Mouse (Mus musculus) kidney, adult 11 months (tissue): ENCODE results near the gene Eef1a2.
"Not testable (repeated sequence)": the region's sequence is repeated elsewhere in the genome, so short reads cannot be mapped to it uniquely, and the experiment has no call there.

Experiments used
- DNase-seq: peaks from one replicate; pipeline ENCODE4 v3.0.0; 2022

The Eef1a2 gene

DNA sequence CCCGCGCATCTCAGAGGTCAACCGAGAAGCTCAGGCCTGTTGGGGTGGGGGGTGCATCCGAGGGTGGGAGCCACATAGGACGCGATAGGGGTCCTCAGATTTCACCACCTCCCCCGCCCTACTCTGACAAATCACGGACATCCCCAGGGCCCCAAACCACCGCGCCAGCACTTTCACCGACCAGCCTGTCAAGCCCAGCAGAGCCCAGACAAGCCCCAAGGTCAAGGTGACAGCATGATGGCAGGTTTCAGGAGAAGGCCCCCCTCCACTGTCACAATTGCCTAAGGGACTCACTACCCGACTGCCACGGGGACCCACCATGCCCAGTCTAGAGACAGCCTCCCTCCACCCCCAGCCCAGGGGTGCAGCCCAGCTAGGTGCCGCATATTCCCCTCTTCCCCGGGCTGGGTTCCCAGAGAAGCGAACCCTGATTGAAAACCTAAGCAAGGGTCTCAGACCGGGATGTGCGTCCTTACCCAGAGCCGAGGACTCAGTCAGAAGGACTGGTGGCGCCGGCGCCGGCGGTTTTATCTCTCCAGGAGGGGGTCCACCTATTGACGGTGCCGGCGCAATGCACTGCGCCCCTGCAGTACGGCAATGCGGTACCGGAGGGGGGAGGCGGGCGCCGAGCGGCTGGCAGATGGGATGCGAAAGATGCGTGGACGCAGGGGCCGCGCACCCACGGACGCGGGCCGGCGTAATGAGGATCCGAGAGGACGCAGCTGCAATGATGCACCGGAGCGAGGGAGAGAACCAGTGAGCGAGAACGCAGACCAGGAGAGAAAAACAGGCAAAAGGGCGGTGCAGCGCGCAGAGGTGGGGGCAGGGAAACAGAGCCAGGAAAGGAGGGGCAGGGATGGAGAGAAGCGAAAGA, at the start of gene Eef1a2:
TSS of gene Eef1a2 (minus strand) at position 767 of the 874 bp plus-strand sequence.
- DNase-seq: no peak

DNA sequence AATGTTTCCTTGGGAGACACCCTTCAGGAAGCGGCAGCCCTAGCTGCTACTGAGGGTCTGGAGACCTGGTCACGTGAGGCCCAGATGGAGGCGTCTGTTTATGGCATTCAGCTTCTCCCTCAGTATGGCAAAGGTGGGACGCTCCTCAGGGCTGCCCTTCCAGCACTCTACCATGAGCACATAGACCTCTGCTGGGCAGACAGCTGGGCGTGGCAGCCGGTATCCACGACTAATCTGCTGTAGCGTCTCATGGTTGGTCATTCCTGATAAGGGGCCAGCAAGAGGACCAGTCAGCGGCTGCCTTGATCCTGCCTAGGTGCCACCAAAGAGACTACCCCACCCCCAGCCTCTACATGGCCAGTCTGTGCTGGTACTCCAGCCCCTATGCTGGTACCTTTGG, 49.3 kb upstream of the Eef1a2 start:
- no peak for DNase-seq

DNA sequence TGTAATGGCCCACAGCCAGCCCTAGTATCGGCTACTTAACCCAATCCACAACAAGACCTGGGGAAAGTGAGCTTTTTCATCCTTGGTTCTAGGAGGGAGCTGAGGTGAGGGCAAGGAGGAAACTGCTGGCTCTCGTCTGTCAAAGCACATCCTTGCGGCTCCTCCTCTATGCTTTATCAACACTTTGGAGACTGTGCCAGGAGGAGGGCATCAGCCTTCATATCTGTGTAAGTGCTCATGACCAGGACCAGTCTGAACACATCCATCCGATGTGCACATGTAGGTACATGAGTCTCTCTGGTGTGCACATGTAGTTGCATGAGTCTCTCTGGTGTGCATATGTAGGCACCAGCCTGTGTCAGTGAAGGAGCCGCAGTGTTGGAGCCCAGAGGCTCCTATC, 48.9 kb upstream of the Eef1a2 start:
- DNase-seq: no peak

DNA sequence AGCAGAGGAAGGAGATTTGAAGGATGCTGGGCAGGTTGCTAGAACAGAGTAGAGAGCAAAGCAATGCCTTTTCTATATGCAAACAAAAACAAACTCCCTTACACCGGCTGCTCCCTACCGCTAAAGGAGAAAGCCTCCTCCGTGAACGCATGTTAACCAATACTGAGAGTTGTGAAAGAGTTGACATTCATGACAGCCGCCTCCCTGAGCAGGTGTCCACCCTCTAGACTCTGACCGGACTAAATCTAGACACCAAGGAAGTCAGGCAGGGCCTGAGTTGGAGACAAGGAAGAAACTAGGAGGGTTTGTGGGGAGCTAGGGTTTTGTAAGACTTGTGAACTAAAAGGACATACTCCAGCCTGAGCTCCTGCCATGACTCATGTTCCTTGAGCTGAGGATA, 46.1 kb upstream of the Eef1a2 start:
- DNase-seq: no peak

DNA sequence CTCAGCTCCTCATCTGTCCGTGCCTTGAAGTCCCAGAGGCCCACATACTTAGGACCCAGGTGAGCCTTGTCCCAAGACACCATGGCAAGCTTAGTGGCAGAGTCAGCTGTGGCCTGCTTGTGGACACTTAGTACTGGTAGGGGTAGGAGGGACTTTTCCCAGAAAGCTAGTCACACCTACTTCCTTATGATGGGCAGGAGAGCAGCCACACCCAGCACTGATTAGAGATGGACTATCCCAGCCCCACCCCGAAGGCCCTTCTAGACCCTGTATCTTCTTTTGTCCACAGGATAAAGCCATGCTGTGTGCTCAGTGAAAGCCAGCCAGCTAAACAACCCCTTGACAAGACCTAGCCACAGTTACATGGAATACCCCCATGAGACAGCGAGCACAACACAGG, 45.6 kb upstream of the Eef1a2 start, which contains the start of gene Ptk6:
TSS of gene Ptk6 (minus strand) at position 368 of the 400 bp plus-strand sequence.
- DNase-seq: no peak

DNA sequence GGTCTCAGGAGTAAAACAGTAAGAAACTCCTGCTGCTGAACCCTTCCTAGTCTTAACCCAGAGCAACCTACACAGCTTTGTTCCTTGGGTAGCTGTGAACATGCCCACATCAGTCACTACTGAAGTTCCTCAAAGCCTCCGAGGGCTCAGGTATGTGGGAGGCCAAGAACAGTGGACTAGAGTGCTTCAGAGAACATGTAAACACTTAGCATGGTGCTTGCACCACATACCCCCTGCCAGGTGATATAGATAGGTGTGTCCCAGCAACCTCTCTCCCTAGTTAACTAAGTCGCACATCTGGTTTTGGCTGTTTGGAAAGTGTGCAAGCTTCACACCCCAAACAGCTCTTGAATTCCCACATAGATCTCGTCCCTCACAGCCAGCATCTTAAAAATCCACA, 44.8 kb upstream of the Eef1a2 start:
- DNase-seq: no peak

DNA sequence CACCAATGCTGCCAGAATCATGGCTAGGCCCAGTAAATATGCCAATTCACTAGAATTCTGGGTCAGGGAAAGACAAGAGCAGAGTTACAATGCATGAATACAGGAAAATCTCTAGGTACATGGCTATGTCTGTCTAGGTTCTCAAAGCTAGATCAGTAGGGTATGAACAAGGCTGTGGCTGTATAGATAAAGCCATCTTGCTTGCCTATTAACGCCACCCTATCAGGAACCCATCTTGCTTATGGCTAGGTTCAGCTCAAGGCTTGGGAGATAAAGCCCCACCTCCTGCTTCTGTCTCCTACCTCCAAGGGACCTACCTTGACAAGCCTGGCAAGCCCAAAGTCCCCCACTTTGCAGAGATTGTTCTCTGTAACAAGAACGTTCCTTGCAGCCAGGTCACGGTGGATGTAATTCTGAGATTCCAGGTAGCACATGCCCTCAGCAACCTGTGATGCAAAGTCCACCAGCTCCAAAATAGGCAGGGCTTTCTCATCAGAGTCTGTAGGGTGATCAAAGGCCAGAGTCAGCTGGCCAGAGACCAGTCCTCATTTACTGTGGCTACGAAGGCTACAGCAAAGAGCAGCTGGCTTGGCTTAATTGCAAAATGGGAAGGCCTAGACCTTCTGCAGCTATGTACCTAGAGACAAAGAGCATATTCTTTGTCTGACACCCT, 40.0 kb upstream of the Eef1a2 start:
- peak; percentile 72 for DNase-seq

DNA sequence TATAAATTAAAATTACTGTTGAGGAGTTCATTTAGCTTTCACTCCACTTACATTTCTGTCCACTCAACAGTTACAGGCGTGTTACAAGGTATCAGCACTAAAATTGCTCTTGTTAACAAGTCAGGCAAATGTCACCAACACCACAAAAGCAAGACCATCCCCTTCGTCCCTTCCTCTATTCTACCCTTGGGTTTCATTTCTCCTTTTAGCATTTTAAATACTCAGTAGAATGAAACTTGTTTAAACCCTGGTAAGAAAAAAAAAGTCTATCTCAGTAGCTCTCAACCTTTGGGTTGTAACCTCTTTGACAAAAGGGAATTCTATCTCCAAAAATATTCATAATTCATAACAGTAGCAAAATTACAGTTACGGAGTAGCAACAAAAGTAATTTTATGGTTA, 36.2 kb upstream of the Eef1a2 start:
- no peak for DNase-seq

DNA sequence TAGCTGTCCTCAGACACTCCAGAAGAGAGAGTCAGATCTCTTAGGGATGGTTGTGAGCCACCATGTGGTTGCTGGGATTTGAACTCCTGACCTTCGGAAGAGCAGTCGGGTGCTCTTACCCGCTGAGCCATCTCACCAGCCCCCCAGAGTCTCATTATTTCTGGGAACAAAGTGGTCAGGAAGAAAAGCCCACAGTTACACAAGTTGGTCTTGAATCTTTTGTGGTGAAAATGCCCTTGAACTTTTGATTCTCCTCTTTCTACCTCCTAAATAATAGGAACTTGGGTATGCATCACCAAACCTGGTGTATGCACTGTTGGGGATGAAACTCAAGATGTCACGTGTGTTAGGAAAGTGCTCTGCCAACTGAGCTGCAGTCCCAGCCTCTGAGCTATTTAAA, 35.1 kb upstream of the Eef1a2 start:
- DNase-seq: no peak

DNA sequence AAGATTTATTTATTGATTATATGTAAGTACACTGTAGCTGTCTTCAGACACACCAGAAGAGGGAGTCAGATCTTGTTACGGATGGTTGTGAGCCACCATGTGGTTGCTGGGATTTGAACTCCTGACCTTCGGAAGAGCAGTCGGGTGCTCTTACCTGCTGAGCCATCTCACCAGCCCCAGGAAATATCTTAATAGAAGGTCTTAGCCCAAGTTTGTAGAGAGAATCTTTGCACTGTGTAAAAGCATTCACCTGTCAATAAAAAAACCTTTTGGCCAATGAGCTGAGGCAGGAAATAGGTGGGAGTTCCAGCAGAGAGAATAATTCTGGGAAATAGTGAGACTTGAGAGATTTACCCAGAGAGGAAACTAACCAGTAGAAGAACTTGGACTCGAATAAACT, 34.6 kb upstream of the Eef1a2 start:
- not testable (repeated sequence) for DNase-seq

DNA sequence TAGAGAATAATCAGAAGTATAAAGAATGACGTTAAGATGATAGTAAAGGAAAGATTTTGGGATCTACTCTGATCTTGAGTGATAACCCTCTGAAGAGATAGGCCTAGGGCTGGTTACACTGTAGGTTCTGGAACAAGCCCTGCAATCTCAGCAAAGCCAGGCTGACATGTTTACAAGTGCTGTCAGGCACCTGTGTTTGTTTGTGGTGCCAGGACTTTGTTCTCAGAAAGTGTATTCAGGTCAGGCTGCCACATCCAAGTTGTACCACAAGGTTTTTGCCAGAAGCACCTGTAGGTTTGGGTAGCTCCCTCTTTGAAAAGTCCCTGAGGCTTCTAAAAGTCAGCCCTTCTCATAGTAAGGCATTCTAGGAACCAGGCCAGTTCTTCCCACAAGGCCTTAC, 32.5 kb upstream of the Eef1a2 start:
- no peak for DNase-seq

DNA sequence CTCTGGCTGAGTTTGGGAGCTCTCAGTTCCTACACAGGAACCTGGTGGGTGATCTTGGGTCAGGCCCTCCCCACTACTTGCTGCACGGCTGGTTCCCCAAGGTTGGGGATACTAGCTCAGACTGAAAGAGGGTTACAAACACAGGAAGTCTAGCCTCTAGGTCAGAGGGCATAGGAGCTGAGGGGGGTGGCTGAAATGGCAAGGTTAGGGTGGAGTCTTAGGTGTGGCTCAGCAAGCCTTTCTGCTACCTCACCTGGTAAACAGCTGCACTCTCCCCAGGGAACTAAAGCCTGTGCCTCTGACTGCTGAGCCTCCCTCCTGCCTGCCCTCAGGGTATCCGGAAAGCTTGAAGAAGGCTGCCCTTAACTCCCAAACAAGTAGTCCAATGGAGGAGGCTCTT, 31.9 kb upstream of the Eef1a2 start:
- DNase-seq: peak; percentile 18

DNA sequence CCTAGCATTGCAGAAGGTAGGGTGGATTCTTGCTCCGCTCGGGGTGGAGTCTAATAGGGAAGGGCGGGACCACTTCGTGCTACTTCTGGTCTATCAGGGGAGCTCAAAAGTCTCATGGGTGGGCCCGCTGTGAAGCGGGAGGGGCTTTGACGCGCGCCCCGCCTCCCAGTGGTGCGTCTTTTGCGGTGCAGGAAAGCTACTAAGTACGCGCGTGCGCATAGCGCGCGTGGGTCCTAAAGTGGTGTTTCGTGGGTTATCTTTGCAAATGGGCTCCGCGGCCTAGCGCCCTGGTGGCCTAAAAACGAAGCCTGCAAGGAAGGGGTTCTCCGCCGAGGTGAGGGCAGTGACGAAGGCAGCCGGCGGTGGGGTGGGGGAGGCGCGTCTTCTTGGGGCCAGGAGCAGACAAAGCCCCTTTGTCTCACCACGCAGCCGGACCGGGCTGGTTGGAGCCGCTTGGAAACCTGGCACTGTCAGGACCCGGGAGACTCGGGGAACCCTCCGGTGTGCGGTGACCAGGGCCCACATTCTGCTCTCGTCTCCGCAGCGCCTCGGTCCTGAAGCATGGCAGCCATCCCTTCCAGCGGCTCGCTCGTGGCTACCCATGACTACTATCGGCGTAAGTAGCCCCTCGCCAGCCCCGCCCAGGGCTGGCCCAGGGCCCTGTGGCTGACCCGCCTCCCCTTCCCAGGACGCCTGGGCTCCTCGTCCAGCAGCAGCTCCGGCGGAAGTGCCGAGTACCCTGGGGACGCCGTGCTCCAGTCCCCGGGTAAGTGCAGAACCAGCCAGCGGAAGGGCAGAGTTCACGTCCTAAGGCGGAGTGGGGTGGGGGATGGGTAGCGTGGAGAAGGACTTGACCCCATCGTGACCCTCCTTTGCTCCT, 30.5 kb upstream of the Eef1a2 start, which contains the start of gene Ppdpf:
TSS of gene Ppdpf (plus strand) at position 127 of the 880 bp plus-strand sequence.
- DNase-seq: peak; percentile 97

DNA sequence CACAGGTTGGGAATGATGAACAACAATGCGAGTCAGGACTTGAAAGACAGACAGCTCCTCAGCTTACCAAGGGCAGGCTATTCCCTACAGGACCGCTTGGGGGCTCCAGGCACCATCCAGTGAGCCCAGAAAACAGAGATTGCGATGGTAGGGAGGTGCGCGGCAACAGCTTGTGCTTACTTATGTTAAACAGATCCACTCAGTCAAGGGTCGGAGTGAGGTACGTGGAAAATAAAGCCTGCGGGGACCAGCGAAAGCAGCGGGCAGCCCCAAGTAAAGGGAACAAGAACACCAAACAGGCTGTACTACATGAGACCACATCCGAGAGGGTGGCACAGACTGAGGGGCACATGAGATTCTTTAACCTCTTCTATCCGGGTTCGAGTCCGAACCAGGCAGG, 29.8 kb upstream of the Eef1a2 start:
- peak; percentile 84 for DNase-seq

DNA sequence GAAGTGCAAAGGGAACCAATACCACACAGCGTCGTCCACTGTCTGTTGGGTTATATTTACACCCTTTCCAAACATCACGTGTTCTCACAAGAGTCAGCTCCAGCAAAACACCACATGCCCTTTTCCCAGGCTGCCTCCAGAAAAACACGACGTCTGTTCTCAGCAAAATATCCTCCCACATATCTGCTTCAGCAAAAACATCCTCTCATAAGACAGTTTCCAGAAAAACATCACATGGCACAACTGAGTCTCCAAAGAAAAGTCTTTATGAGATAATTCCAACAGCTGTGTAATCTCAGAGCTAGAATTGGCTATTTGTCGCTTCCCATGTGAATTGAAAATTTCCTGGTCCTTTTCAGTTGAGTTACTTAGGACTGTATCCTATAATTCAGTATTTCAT, 24.1 kb upstream of the Eef1a2 start:
- no peak for DNase-seq

DNA sequence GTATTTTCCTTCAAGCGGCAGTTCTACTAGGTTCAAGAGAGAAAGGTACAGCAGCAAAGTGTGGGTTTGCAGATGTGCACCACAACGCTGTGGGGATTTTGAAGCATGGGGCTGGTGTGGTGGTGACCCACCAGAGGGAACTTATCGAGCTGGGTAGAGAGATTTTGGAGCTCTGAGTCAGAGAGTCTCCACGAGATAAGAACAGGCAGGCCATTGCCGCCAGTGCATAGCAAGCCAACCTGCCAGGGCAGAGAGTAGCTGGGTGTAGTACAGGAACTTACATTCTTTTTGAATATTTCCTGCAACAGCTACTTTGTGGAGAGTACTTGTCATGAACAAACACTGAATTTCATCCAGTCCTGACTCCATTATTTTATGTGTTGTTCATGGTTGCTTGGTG, 21.7 kb upstream of the Eef1a2 start:
- no peak for DNase-seq

DNA sequence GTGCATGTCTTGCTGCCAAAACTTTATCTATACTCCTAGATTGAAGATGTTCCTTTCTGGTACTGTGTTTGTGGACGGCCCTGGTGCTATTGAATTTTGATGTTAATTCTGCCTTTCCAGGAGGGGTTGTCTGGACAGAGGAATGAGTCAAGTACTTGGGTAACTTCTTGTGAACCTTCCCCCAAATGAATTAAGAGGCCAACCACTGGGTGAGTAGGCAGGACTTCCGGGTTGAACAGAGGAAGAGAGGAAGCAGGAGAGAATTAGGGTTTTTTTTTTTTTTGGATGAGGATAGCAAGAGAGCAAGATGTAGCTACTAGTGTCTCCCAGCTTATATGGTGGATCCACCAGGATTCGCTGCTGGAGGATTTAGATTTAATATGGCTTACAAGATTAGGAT, 21.2 kb upstream of the Eef1a2 start:
- no peak for DNase-seq

DNA sequence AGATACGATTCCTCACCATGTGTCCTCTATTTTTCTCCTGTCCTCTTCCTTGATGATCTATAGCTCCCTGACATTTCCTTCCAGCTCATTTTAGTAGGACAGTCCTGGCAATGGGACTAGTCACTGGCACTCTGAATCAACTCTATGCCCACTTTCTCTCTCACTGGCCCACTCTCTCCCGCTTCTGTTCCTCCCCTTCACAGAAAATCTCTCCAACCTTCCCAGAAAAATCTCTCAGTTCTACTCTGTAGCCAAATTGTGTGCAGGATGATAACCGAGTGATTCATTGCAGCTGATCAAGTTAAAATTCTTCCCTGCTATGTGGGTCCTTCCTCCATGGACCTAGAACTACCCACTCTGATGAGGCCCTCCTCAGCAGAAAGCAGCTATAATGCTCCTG, 17.8 kb upstream of the Eef1a2 start:
- no peak for DNase-seq

DNA sequence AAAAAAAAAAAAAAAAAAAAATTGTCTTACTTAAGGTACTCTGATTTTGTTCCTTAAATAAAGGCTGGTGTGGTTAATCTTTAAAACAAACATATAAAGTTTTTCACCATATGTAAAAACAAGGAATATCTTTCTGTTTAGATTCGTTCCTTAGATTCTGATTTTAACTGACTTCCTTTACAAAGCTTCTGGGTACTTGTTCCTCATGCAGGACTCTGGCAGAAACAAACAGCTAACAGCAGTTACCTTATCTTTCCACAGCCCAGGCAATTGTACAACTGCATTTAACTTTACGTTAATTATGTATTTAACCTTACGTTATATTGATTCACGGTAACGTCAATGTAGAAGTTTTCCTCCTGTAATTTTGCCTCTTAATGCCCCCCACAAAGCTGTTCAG, 9.7 kb upstream of the Eef1a2 start:
- no peak for DNase-seq

DNA sequence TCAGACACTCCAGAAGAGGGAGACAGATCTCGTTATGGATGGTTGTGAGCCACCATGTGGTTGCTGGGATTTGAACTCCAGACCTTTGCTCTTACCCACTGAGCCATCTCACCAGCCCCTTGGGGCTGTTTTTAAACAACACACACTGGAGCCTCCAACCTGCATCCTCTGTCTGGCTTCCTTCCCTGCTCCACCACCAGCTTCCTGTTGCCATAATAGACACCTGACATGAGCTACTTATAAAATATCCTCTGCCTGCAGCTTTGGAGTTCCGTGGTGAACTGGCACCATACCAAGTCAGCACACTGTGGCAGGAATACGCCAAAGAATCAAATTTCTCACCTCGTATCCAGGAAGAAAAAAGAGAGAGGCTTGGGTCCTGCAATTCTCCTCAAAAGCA, 4.0 kb upstream of the Eef1a2 start:
- DNase-seq: no peak

DNA sequence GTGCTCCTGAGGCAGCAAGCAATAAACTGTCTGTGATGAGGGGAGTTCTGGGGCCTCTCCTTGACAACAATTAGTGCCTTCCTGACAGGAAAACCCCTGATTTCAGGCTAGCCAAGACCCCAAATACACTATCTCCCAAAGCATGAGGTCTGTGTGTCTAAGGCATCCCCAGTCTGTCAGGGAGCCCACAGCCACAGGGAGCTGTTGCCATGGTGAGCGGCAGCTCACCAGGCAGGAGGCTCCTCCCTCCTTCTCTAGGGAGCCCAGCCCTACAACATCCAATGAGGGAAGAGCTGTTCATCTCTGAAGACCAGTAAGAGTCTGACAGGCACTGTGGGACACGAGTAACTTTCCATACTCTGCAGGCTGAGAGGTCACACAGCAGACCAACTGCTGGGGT, 3.0 kb upstream of the Eef1a2 start:
- DNase-seq: no peak

DNA sequence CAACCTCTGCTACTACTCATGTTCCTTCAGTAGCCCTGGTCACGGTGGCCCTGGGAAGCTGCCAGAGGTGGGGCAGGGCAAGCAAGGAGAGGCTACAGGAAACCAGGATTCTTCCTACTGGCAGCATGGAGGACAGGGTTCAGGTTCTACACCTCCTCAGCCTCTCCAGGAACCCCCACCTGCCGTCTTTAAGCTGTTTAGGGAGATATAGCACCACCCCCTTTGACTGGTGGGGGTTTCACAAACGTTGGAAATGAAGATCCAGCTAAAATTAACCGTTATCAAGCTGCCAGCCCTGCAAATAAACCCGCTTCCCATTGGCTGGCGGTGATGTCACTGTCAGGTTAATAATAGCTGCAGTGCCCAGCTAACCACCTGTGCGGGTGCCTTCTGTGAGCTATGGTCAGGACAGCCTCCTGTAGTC, 2.3 kb upstream of the Eef1a2 start:
- no peak for DNase-seq

DNA sequence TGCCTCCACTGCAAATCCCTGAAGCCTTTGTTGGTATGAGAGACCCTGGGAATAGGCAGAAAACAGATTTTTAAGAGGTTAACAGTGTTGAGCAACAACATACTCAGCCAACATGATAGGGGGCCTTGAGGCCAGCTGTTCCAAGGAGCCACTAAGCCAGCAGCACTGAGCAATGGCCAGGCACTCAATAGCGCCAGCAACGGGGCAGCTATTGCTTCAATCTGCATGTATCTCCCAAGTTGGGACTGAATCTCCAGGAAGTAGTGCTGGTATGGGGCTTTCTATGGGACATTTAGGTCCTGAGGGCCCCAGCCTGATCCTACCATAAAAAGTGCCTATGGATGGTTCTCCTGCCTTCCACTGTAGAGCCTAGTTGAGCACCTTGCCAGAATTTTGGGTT, 1.7 kb upstream of the Eef1a2 start:
- no peak for DNase-seq
